Mouse (Mus musculus): ENCODE results near the gene Bcat2.

GRCm38 (mm10) chr7:45605704-45606289, 35.8 kb downstream of the Bcat2 start:
- TF ChIP-seq CTCF (conservative IDR thresholded peaks at IDR 0.05 in 1 of 2, IDR thresholded peaks at IDR 0.05 in 1 of 2; ENCODE audit: low read depth in 2 of 2, low read length in 2 of 2) (no peak), USF1 (IDR thresholded peaks at IDR 0.05; ENCODE audit: low read depth, low read length) (no peak)
